Mouse (Mus musculus) small intestine, adult 2 months (tissue): ENCODE results near the gene Lamb2.

Source experiments
- CTCF ChIP-seq: fragments of 200-500 bp; IDR thresholded peaks from 2 replicates; pipeline ENCODE4 v1.5.1; 2012; ENCODE audit warnings: low read depth, mild to moderate bottlenecking, control low read depth, inconsistent platforms, low read length, moderate library complexity, mixed read lengths; ENCODE audit not compliant: insufficient replicate concordance, insufficient read length; ENCODE audit errors: extremely low read depth
- POLR2A ChIP-seq: fragments of 200-500 bp; IDR thresholded peaks from 2 replicates; pipeline ENCODE4 v1.6.1; 2012; ENCODE audit warnings: low read depth, mild to moderate bottlenecking, control low read depth, inconsistent platforms, low read length, moderate library complexity

GRCm38 (mm10) chr9:108454429-108454828 is 25.1 kb upstream of the Lamb2 start:
- TF ChIP-seq CTCF (no peak), POLR2A (no peak)
